Mouse (Mus musculus) C2C12 (cell line): Measurements from ENCODE around the gene Pnmal2.

ENCODE experiments used
- CEBPB ChIP-seq: IDR thresholded peaks from one replicate; pipeline ENCODE4 v1.6.1; 2011; ENCODE audit warnings: low read depth, mild to moderate bottlenecking, control low read depth, moderate library complexity
- CTCF ChIP-seq: IDR thresholded peaks from one replicate; pipeline ENCODE4 v1.5.1; 2011; ENCODE audit not compliant: control insufficient read depth, insufficient read depth, insufficient read length
- MAX ChIP-seq: IDR thresholded peaks from one replicate; pipeline ENCODE4 v1.6.1; 2011; ENCODE audit warnings: mild to moderate bottlenecking, control low read depth
- MYOD1 ChIP-seq: IDR thresholded peaks from one replicate; pipeline ENCODE4 v1.6.1; 2011; ENCODE audit warnings: low read depth; ENCODE audit not compliant: control insufficient read depth, insufficient read length
- MYOG ChIP-seq: IDR thresholded peaks from one replicate; pipeline ENCODE4 v1.6.1; 2011; ENCODE audit not compliant: control insufficient read depth, insufficient read length; ENCODE audit errors: extremely low read depth
- USF1 ChIP-seq: IDR thresholded peaks from one replicate; pipeline ENCODE4 v1.6.1; 2011; ENCODE audit warnings: low read depth, mild to moderate bottlenecking, control low read depth, moderate library complexity

DNA sequence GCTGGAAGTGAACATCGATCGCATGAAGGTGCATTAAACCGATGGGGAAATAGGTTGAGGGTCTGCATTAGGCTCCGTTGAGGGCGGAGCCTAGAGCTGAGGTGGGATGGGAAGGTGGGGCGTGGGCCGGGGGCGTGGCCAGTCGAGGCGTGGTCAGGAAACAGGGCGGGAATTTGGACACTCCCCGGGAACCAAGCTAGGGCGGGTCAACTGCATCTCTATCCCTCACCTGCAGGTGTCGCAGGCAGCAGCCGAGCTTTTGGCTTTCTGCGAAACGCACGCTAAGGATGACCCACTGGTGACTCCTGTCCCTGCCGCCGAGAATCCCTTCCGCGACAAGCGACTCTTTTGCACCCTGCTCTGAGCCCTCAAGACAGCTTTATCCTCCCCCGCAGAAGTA, 49.5 kb upstream of the Pnmal2 start:
- TF ChIP-seq USF1 (no peak), CTCF (peak; percentile 86), MYOG (no peak), MYOD1 (no peak), CEBPB (no peak), MAX (no peak)
